Mouse (Mus musculus): ENCODE data around the gene Krt9. TPM values are rescaled to one million over a fixed set of nuclear protein-coding genes. Genes with fewer than 3 reads are reported as not detected.

Gene Krt9
- polyA plus RNA-seq, 1 experiment from 2014 or later = not detected

DNA sequence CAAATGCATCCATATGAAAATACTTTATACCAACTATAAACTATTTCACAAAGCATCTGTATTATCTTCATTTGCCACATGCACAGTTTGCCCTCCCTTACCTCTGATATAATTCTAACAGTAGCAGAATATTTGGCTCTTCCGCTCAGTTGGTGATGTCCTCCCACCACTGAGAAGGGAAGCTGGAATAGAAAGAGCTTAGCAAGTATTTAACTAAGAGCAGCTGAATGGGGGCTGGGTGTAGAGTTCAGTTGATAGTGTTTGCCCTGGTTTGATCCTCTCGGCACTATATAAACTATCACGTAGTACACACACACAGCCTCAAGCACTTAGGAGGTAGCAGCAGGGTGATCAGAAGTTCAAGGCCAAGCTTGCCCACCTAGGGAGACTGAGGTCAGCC lies 13.8 kb downstream of the Krt9 start:
- Histone ChIP-seq H3K4me1 (replicated peaks) (no peaks in the 10 kb centered on the region), H3K27me3 (no peaks in the 10 kb centered on the region), H3K36me3 (no peaks in the 10 kb centered on the region), H3K9me3 (no peaks in the 10 kb centered on the region), H3K27ac (replicated peaks) (no peak overlapping the region), H3K4me2 (no peak overlapping the region), H3K4me3 (no peak overlapping the region), H3K9ac (no peak overlapping the region)
- ATAC-seq (ENCODE audit: low read depth) = no peak
- WGBS = 84% methylated on average over 3 of the region's 3 CpGs

DNA sequence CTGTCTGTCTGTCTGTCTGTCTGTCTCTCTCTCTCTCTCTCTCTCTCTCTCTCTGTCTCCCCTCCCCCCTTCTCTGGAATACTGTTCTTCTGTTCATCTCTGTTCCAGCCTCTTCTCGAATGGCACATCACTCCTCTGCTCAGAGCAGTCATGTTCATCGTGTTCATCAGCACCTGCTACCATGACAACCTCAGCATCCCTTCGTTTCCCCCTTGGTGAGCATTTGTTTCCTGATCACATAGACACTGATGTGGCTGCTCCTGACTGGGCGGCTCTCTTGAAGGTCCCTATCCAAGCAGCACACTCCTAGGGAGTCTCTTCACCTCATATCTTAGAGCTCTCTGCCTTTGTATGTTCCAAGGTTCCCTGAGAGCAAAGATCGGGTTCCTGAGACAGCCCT lies 14.7 kb downstream of the Krt9 start:
- Histone ChIP-seq H3K27ac (replicated peaks) (no peak overlapping the region), H3K9me3 (no peaks in the 10 kb centered on the region), H3K4me3 (no peak overlapping the region), H3K4me2 (no peak overlapping the region), H3K9ac (no peak overlapping the region), H3K27me3 (no peaks in the 10 kb centered on the region), H3K4me1 (replicated peaks) (no peaks in the 10 kb centered on the region), H3K36me3 (no peaks in the 10 kb centered on the region)
- WGBS = 75% methylated on average over 5 of the region's 5 CpGs
- ATAC-seq (ENCODE audit: low read depth) = no peak

DNA sequence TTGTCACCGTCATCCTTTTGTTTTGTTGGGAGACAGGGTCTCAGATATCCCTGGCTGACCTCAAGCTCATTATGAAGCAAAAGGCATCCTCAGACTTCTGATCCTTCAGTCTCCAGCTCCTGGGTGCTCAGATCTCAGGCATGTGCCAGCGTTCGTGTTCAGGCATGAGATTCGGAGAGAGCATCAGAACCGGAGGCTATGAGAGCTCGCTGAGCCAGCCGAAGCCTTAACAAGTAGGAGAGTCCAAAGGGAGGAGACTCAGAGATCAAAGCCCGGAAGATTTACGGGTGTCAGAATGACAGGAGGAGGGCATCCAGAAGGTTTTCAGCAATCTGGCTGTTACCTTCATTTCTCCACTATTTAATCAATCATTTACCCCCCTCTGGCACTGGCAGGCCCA lies 16.3 kb downstream of the Krt9 start:
- H3K4me3 ChIP-seq = no peak overlapping the region
- H3K9ac ChIP-seq = no peak overlapping the region
- no peak overlapping the region for H3K27ac ChIP-seq (replicated peaks)
- WGBS = 60% methylated on average over 9 of the region's 9 CpGs
- no peaks in the 10 kb centered on the region for H3K9me3 ChIP-seq
- H3K4me2 ChIP-seq = no peak overlapping the region
- no peaks in the 10 kb centered on the region for H3K36me3 ChIP-seq
- no peak for ATAC-seq (ENCODE audit: low read depth)
- no peaks in the 10 kb centered on the region for H3K4me1 ChIP-seq (replicated peaks)
- H3K27me3 ChIP-seq = no peaks in the 10 kb centered on the region

DNA sequence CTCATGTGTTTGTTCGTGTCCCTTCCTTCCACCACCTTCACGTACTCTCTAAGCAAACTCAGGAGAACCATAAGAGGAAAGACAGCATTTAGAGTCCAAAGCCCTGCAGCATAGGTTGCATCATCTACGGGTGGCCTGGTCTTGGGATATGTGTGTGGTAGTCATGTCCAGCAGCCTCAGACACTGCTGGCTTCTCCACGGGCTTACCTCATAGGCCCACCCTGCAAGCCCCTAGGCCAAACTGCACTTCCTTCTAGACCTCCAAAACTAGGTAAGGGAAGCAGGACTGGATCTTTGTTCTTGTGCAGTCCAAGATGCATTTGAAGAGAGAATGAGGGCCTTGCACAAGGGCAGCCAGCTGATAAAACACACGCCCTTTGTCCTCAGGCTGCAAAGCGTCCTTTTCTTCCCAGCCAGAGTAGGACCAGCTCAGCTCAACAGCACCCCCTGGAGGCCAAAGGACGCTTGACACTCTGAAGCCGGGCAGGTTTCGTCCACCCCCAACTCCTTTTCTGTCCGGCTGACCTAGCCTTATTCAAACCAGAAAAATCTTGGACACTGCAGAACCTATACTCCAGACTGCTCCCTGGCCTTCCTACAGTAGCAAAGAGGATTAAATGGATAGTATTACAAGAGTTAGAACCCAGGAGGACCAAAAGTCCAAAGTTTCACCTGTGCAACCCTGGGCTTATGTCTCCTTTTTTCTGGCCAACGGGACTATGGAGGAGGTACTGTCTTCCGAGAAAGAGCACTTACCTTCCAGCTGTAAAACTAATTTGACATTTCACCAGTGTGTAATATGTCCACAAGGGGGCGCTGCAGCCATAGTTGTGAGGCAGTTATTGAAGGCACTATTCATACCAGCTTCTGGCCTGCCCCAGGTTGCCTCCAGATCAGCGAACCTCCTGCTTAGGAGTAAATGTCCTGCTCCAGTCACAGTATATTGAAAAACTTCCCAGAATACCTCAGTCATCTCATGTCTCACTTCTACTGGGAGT lies 24.0 kb downstream of the Krt9 start:
- H3K4me3 ChIP-seq = no peak overlapping the region
- peak; percentile 23; the same call in 1 of the 2 replicates for ATAC-seq (ENCODE audit: low read depth)
- no peaks in the 10 kb centered on the region for H3K36me3 ChIP-seq
- no peak overlapping the region for H3K27ac ChIP-seq (replicated peaks)
- no peak overlapping the region for H3K4me2 ChIP-seq
- H3K4me1 ChIP-seq (replicated peaks) = no peaks in the 10 kb centered on the region
- H3K27me3 ChIP-seq = no peaks in the 10 kb centered on the region
- H3K9ac ChIP-seq = no peak overlapping the region
- 33% methylated on average over 14 of the region's 14 CpGs for WGBS
- no peaks in the 10 kb centered on the region for H3K9me3 ChIP-seq

DNA sequence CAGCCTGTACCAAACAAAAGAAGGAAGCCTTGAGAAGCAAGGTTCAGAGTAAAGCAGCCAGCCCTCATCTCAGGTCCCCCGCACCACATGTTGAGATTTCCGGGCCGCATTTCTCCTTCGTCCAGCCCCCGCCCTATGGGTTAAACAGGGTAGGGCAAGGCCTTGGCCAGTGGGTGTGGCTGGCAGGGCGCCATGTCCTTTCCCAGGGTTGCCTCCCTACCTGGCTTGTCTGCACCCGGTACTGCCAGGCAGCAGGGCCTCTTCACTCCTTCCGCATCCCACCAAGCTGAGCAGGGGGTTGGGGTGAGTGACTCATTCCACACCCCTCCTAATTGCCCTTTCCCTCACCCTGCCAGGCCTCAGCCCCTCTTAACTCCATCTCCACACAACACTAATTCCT lies 25.0 kb downstream of the Krt9 start:
- H3K36me3 ChIP-seq = no peaks in the 10 kb centered on the region
- no peak overlapping the region for H3K27ac ChIP-seq (replicated peaks)
- H3K4me3 ChIP-seq = no peak overlapping the region
- 83% methylated on average over 8 of the region's 8 CpGs for WGBS
- no peaks in the 10 kb centered on the region for H3K9me3 ChIP-seq
- no peak overlapping the region for H3K9ac ChIP-seq
- no peak overlapping the region for H3K4me2 ChIP-seq
- ATAC-seq (ENCODE audit: low read depth) = no peak
- no peaks in the 10 kb centered on the region for H3K27me3 ChIP-seq
- no peaks in the 10 kb centered on the region for H3K4me1 ChIP-seq (replicated peaks)

DNA sequence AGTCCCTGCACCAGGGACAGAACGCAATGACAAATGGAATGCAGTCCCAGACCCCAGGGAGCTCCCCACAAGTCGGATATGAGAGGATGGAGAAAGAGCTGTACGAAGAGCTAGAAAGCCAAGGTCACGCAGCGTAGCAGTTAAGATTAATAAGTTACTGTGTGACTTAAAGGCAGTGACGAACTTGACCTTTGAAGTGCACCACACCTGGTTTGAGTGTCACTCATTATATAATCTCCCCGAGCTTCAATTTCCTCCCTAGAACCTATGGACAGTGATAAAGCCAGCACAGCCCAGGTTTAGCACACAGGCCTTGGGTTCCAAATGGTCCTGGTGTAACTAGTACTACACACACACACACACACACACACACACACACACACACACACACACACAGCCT lies 28.7 kb downstream of the Krt9 start:
- H3K9ac ChIP-seq = no peak overlapping the region
- H3K4me1 ChIP-seq (replicated peaks) = no peaks in the 10 kb centered on the region
- WGBS = 69% methylated on average over 7 of the region's 7 CpGs
- H3K4me2 ChIP-seq = no peak overlapping the region
- no peak overlapping the region for H3K4me3 ChIP-seq
- H3K27ac ChIP-seq (replicated peaks) = no peak overlapping the region
- ATAC-seq (ENCODE audit: low read depth) = no peak
- H3K27me3 ChIP-seq = no peaks in the 10 kb centered on the region
- no peaks in the 10 kb centered on the region for H3K9me3 ChIP-seq
- no peaks in the 10 kb centered on the region for H3K36me3 ChIP-seq

DNA sequence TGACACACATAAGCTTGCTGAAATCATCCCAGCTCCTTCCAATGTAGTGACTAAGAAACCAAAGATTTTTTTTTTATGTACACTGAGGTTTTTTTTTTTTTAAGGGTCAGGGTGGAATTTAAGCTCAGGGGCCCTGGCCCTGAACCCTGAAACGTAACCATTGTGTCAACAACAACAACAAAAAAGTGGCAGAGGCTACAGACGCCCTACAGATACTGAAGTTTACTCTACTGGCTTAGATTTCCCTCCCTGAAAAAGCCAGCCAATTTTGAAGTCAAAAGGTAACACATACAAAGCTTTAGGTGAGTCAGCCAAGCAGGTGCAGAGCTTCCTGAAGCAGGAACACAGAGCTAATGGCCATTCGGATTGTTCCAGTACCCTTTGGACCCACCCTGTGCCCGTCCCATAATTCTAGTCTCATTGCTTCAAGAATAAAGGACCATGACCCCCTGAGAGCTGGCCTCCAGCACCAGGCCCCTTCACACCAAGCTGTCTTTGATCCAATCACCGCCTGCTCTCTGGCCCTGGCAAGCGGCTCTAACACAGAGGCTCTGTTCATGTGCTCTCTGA lies 35.1 kb downstream of the Krt9 start:
- no peaks in the 10 kb centered on the region for H3K9me3 ChIP-seq
- ATAC-seq (ENCODE audit: low read depth) = no peak

DNA sequence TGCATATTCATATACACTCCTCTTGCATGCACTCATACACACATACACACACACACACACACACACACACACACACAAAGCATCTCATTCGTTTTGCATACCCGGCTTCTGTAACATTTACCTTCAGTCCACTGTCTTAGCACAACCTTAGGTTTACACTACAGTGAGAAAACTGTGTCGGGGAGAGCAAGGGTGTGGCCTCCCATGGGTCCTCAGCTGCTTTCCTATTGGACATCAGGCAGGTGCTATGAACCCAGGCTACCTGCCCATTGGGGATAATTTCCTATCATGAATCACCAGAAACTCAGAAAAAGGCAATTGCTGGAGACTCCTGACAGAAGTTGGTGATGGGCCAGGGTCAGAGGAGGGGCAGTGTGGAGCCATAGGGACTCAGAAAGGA lies 35.7 kb downstream of the Krt9 start:
- H3K9ac ChIP-seq = no peak overlapping the region
- H3K4me3 ChIP-seq = no peak overlapping the region
- H3K4me1 ChIP-seq (replicated peaks) = no peaks in the 10 kb centered on the region
- H3K4me2 ChIP-seq = no peak overlapping the region
- H3K9me3 ChIP-seq = no peaks in the 10 kb centered on the region
- WGBS = 86% methylated on average over 3 of the region's 3 CpGs
- no peaks in the 10 kb centered on the region for H3K27me3 ChIP-seq
- ATAC-seq (ENCODE audit: low read depth) = no peak
- no peaks in the 10 kb centered on the region for H3K36me3 ChIP-seq
- no peak overlapping the region for H3K27ac ChIP-seq (replicated peaks)

More for the DNA sequence above, 35.1 kb downstream of the Krt9 start:
- no peaks in the 10 kb centered on the region for H3K4me1 ChIP-seq (replicated peaks)
- H3K9ac ChIP-seq = no peak overlapping the region
- H3K4me3 ChIP-seq = no peak overlapping the region
- no peaks in the 10 kb centered on the region for H3K27me3 ChIP-seq
- no peak overlapping the region for H3K4me2 ChIP-seq
- 52% methylated on average over 6 of the region's 6 CpGs for WGBS
- no peak overlapping the region for H3K27ac ChIP-seq (replicated peaks)
- no peaks in the 10 kb centered on the region for H3K36me3 ChIP-seq

DNA sequence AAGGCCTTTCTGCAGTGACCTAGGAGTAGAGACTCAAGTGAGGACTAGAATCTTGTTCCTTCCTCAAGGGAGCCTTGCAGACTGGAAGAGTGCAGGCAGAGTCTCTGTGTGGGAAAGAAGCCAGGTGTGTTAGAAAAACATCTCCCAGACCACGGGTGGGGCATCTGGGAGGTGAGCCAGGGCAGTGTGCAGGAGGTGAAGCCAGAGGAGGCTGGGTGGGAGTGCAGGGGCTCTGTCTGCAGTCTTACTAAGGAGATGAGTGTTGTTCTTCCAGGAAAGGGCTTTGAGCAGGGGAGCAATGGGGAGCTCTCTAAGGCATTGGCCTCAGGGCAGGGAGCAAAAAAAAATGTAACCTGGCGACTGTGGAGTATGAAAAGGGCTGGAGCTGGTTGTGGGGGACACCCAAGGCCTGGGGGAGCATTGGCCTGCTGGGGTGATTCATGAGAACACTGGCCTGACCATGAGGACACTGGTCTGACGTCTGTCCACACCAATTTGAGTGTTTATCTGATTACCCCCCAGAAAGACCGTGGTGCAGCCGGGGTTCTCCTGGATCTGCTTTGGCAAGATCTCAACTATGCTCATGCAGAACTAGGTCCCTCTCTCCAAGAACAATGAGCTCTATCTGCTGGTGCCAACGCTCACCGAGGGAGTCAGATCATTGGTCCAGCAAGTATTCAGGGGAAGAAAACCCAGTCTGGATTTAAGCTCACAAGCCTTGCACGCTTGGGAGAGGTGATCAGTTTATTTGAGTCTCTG lies 37.4 kb downstream of the Krt9 start:
- 76% methylated on average over 8 of the region's 8 CpGs for WGBS
- no peak for ATAC-seq (ENCODE audit: low read depth)
- H3K4me3 ChIP-seq = no peak overlapping the region

DNA sequence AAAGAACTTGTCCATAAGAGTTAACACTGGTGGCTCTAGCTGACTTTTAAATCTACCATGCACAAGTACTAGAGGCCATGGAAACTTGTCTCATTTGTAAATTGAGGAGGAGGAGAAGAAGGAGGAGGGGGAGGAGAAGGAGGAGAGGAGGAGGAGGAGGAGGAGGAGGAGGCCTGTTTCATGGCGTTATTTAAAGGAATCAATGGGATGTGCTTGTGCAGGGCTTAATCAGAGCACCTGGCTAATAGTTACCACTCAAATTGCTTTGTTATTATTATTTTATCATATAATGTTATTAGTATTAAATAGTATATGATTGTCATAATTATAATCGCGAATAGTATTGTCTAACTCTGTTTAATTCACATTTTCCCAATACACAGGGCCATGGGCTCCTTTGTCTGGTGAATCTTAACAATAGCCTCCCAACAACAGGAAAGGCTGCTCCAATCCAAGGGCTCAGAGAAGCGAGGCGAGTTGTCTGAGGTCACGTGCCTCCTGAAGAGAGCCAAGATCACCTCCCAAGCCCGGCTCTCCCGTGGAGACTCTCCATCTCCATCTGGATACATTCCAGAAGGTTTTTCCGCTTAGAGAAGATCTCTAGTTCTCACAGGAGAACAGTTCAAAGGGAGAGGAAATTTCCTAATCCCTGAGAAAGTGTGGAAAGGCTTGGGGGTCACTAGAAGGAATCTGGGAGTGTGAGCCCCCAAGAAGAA lies 44.3 kb downstream of the Krt9 start, which contains the start of gene Krt19:
Gene Krt19 (minus strand): TSS at position 51 of the 716 bp plus-strand sequence.
- WGBS = 38% methylated on average over 9 of the region's 9 CpGs
- H3K9me3 ChIP-seq = no peaks in the 10 kb centered on the region
- H3K27me3 ChIP-seq = peaks cover 42% of the 10 kb centered on the region
- no peak within 1 kb of the TSS for H3K27ac ChIP-seq (replicated peaks)
- no peak within 1 kb of the TSS for H3K4me2 ChIP-seq
- H3K4me3 ChIP-seq = no peak within 1 kb of the TSS
- H3K4me1 ChIP-seq (replicated peaks) = peaks cover 13% of the 10 kb centered on the region
- no peak within 1 kb of the TSS for H3K9ac ChIP-seq
- H3K36me3 ChIP-seq = no peaks in the 10 kb centered on the region
- ATAC-seq (ENCODE audit: low read depth) = no peak

More for the DNA sequence above, 37.4 kb downstream of the Krt9 start:
- Histone ChIP-seq H3K9me3 (no peaks in the 10 kb centered on the region), H3K27ac (replicated peaks) (no peak overlapping the region), H3K9ac (no peak overlapping the region), H3K4me2 (no peak overlapping the region), H3K36me3 (no peaks in the 10 kb centered on the region), H3K4me1 (replicated peaks) (no peaks in the 10 kb centered on the region), H3K27me3 (no peaks in the 10 kb centered on the region)

DNA sequence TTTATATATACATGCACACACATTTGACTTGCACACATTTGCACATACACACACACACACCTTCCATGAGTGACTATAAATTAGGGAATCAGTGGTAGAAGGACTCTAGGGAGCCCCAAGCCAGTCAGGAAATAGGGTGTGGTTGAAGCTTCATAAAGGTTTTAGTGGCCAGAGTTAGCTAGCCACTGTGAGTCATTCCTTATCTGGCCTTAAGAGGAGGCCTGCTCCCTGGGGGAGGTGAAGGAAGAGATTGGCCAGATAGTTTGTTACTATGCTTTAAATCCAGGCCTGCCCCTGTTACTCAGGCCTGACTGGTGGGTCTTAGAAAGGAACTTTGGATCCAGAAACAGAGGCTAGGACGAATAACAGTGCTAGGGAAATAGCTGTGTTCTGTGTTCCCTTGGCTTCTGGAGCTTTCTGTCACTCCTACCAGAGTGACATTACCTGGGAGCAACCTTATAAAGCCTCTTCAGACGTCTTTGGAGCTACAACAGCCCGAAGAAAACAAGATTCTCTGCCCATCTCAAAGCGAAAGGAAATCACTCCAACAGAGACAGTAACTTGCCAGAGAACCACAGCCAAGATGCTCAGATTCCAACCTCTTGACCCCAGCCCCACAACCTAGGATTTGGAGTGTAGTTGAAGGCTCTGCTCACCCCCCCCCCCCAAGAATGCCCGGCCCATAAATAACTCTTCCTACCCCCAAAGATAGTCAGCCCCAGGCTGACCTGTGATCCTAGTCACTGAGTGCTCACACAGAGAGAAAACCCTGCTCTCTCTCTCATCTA lies 45.3 kb downstream of the Krt9 start:
- no peak overlapping the region for H3K4me2 ChIP-seq
- ATAC-seq (ENCODE audit: low read depth) = no peak
- no peaks in the 10 kb centered on the region for H3K9me3 ChIP-seq
- no peak overlapping the region for H3K27ac ChIP-seq (replicated peaks)
- peaks cover 46% of the 10 kb centered on the region for H3K27me3 ChIP-seq
- no peaks in the 10 kb centered on the region for H3K36me3 ChIP-seq
- H3K4me3 ChIP-seq = no peak overlapping the region
- WGBS = 63% methylated on average over 5 of the region's 5 CpGs
- no peak overlapping the region for H3K9ac ChIP-seq
- H3K4me1 ChIP-seq (replicated peaks) = peaks cover 13% of the 10 kb centered on the region
